Mouse (Mus musculus) kidney, adult 2 months (tissue): ENCODE data around the gene Hvcn1. TPM values are rescaled to one million over a fixed set of nuclear protein-coding genes. Genes with fewer than 3 reads are reported as not detected.

Experiments used
- DNase-seq: peaks from one replicate; pipeline ENCODE4 v3.0.0; 2021
- H3K27ac ChIP-seq: fragments of 200-500 bp; 2 replicates; pipeline ENCODE4 v1.5.1; 2012; ENCODE audit warnings: low read depth, low read length, control low read depth, inconsistent platforms; ENCODE audit not compliant: insufficient read depth
- H3K27me3 ChIP-seq: fragments of 200-500 bp; replicated peaks from 2 replicates; pipeline ENCODE4 v1.6.1; 2012; ENCODE audit warnings: mild to moderate bottlenecking, moderate library complexity, low read length, inconsistent platforms; ENCODE audit not compliant: control insufficient read depth, insufficient read depth
- H3K36me3 ChIP-seq: fragments of 200-500 bp; 2 replicates; pipeline ENCODE4 v1.6.1; 2012; ENCODE audit warnings: mild to moderate bottlenecking, moderate library complexity, low read length, inconsistent platforms; ENCODE audit not compliant: control insufficient read depth, insufficient read depth
- H3K4me1 ChIP-seq: fragments of 200-500 bp; 2 replicates; pipeline ENCODE4 v1.6.1; 2011; ENCODE audit warnings: low read length; ENCODE audit not compliant: control insufficient read depth, insufficient read depth
- H3K4me3 ChIP-seq: fragments of 200-500 bp; 2 replicates; pipeline ENCODE4 v1.5.1; 2011; ENCODE audit warnings: mild to moderate bottlenecking, low read depth, low read length, control low read depth; ENCODE audit not compliant: insufficient read depth
- CTCF ChIP-seq: fragments of 200-500 bp; conservative IDR thresholded peaks from 2 replicates; pipeline ENCODE4 v1.5.1; 2011; ENCODE audit warnings: low read depth, mild to moderate bottlenecking, control low read depth, low read length, moderate library complexity, mixed read lengths; ENCODE audit not compliant: insufficient read depth, insufficient read length
- POLR2A ChIP-seq: fragments of 200-500 bp; IDR thresholded peaks from one replicate; pipeline ENCODE4 v1.6.1; 2011; ENCODE audit warnings: low read depth, low read length, control low read depth
- WGBS: fragments of 180-500 bp; shearing (Covaris S2); methylation state at CpG from one replicate; pipeline ENCODE4 v1.1.7; 2018; 5-methylcytosine and 5-hydroxymethylcytosine counted together
- polyA plus RNA-seq: library from polyadenylated mRNA; depleted of rRNA; stranded (reverse); fragments of >200 nt; gene quantifications from 2 replicates; pipeline ENCODE4 v1.2.3, GENCODE M21; 2012

The Hvcn1 gene
- polyA plus RNA-seq, 1 experiment: 13.1 TPM

GRCm38 (mm10) chr5:122246547-122247167 is 40.1 kb downstream of the Hvcn1 start:
- no peaks in the 10 kb centered on the region; the same call in none of the 2 replicates for H3K36me3 ChIP-seq
- no peak for DNase-seq
- no peak overlapping the region for H3K4me3 ChIP-seq
- H3K4me1 ChIP-seq: no peaks in the 10 kb centered on the region
- TF ChIP-seq POLR2A (no peak), CTCF (no peak)
- no peak overlapping the region for H3K27ac ChIP-seq
- WGBS: 85% methylated on average over 10 of the region's 10 CpGs
- no peaks in the 10 kb centered on the region for H3K27me3 ChIP-seq

DNA sequence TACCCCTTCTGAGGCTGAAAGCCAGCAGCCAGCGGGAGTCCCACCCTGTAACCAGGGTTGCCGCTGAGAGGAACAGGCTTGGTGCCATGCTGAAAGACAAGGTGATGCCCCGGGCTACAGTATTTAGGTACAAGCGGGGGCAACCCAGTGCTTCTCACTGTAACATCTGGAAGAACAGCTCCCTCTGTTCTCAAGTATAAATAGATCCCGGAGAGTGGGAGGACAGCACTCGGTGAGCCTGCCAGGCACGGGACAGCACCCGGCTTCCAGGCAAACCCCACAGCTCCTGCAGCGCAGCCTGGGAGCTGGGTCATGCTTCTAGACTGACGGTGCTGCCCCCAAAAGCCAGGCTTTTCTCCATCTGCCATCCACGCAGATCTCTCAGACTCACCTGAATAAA is 40.9 kb downstream of the Hvcn1 start:
- Histone ChIP-seq H3K36me3 (no peaks in the 10 kb centered on the region; the same call in 1 of the 2 replicates), H3K4me1 (no peaks in the 10 kb centered on the region), H3K27ac (no peak overlapping the region), H3K27me3 (no peaks in the 10 kb centered on the region), H3K4me3 (no peak overlapping the region)
- TF ChIP-seq POLR2A (no peak), CTCF (no peak)
- 82% methylated on average over 11 of the region's 11 CpGs for WGBS
- DNase-seq: no peak

DNA sequence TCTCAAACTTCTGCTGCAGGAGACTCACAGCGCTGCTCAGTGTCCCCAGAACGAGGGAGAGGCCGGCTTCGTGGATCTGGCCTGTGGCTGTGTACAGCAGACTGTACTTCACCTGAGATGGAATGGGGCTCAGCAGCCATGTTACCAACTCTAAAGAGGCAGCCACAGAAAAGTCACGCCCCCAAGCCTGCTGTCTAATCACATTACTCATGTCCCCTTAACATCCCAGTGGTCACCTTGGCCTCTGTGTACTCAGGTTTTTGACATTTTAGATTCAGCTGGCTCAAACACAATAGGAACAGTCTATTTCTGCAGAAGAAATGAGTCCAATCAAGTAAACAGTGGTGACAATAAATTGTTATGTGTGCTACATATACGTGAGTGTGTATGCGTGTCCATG is 41.3 kb downstream of the Hvcn1 start:
- Histone ChIP-seq H3K36me3 (no peaks in the 10 kb centered on the region; the same call in 1 of the 2 replicates), H3K27me3 (no peaks in the 10 kb centered on the region), H3K27ac (no peak overlapping the region), H3K4me1 (no peaks in the 10 kb centered on the region), H3K4me3 (no peak overlapping the region)
- WGBS: 93% methylated on average over 7 of the region's 7 CpGs
- TF ChIP-seq POLR2A: no peak
- TF ChIP-seq CTCF: no peak
- no peak for DNase-seq

DNA sequence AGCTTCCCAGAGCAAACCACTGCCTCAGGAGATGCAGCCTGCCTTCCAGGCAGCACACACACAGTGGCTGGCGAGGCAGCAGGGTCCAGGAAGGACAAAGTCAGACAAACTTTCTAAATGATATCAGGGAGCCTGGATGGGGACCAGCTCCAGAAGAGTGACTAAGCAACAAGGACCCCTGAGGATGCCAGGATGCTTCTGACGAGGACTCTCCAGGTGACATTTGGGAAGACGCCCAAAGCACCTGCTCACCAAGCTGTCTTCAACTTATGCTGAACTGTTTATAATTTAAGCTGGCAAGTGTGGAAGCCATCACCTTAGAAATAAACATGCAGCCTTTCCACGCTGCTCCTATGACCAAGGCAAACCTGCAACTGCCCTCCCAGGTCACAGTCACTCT is 42.7 kb downstream of the Hvcn1 start:
- H3K27ac ChIP-seq: no peak overlapping the region
- no peaks in the 10 kb centered on the region for H3K27me3 ChIP-seq
- no peak overlapping the region for H3K4me3 ChIP-seq
- no peak for DNase-seq
- no peak for TF ChIP-seq CTCF
- TF ChIP-seq POLR2A: no peak
- no peaks in the 10 kb centered on the region; the same call in 1 of the 2 replicates for H3K36me3 ChIP-seq
- 95% methylated on average over 4 of the region's 4 CpGs for WGBS
- H3K4me1 ChIP-seq: no peaks in the 10 kb centered on the region

- no peaks in the 10 kb centered on the region for H3K4me1 ChIP-seq
- 91% methylated on average over 17 of the region's 17 CpGs for WGBS
- no peaks in the 10 kb centered on the region; the same call in 1 of the 2 replicates for H3K36me3 ChIP-seq
These were observed 45.4 kb downstream of the Hvcn1 start for GRCm38 (mm10) chr5:122251895-122252606.

GRCm38 (mm10) chr5:122258027-122258741 is 51.6 kb downstream of the Hvcn1 start:
- 78% methylated on average over 6 of the region's 6 CpGs for WGBS
- no peak overlapping the region for H3K27ac ChIP-seq

More at GRCm38 (mm10) chr5:122251895-122252606, 45.4 kb downstream of the Hvcn1 start:
- TF ChIP-seq CTCF (no peak), POLR2A (no peak)
- H3K27me3 ChIP-seq: no peaks in the 10 kb centered on the region
- no peak overlapping the region for H3K4me3 ChIP-seq
- no peak overlapping the region for H3K27ac ChIP-seq
- no peak for DNase-seq

GRCm38 (mm10) chr5:122262104-122262503 is 55.5 kb downstream of the Hvcn1 start:
- WGBS: 73% methylated on average over 7 of the region's 7 CpGs
- Histone ChIP-seq H3K27ac (no peak overlapping the region), H3K27me3 (no peaks in the 10 kb centered on the region), H3K4me1 (no peaks in the 10 kb centered on the region), H3K36me3 (no peaks in the 10 kb centered on the region; the same call in 1 of the 2 replicates), H3K4me3 (no peak overlapping the region)
- DNase-seq: no peak
- TF ChIP-seq POLR2A (no peak), CTCF (no peak)

More at GRCm38 (mm10) chr5:122258027-122258741, 51.6 kb downstream of the Hvcn1 start:
- TF ChIP-seq POLR2A (no peak), CTCF (no peak)
- Histone ChIP-seq H3K4me1 (no peaks in the 10 kb centered on the region), H3K36me3 (no peaks in the 10 kb centered on the region; the same call in 1 of the 2 replicates), H3K4me3 (no peak overlapping the region), H3K27me3 (no peaks in the 10 kb centered on the region)
- DNase-seq: no peak
